Mouse (Mus musculus) intestine, embryonic 16.5 days (tissue): ENCODE measurements around the gene Cldn18. TPM values are rescaled to one million over a fixed set of nuclear protein-coding genes. Genes with fewer than 3 reads are reported as not detected.

Experiments used
- ATAC-seq: fragments of 200-750 bp; cut with Nextera tagmentation; 2 replicates; pipeline ENCODE4 v1.8.0; 2017; ENCODE audit warnings: moderate TSS enrichment, moderate library complexity
- H3K27ac ChIP-seq: fragments of 300-500 bp; sonication (generic); 2 replicates; pipeline ENCODE4 v1.5.1; 2014; ENCODE audit warnings: mild to moderate bottlenecking, low read length
- H3K27me3 ChIP-seq: fragments of 300-500 bp; sonication (generic); replicated peaks from 2 replicates; pipeline ENCODE4 v1.6.1; 2014; ENCODE audit warnings: low read length, control low read depth, mixed read lengths; ENCODE audit not compliant: control insufficient read depth, insufficient read depth
- H3K36me3 ChIP-seq: fragments of 300-500 bp; sonication (generic); 2 replicates; pipeline ENCODE4 v1.6.1; 2014; ENCODE audit warnings: low read length, control low read depth; ENCODE audit not compliant: control insufficient read depth, insufficient read depth
- H3K4me1 ChIP-seq: fragments of 300-500 bp; sonication (generic); 2 replicates; pipeline ENCODE4 v1.6.1; 2014; ENCODE audit warnings: low read length, control low read depth, mixed read lengths; ENCODE audit not compliant: control insufficient read depth, insufficient read depth
- H3K4me2 ChIP-seq: fragments of 300-500 bp; sonication (generic); 2 replicates; pipeline ENCODE4 v1.6.1; 2014; ENCODE audit warnings: low read depth, low read length, control low read depth
- H3K4me3 ChIP-seq: fragments of 300-500 bp; sonication (generic); 2 replicates; pipeline ENCODE4 v1.5.1; 2014; ENCODE audit warnings: mild to moderate bottlenecking, low read length
- H3K9ac ChIP-seq: fragments of 300-500 bp; sonication (generic); 2 replicates; pipeline ENCODE4 v1.6.1; 2014; ENCODE audit warnings: low read depth, low read length
- H3K9me3 ChIP-seq: fragments of 300-500 bp; sonication (generic); 2 replicates; pipeline ENCODE4 v1.6.1; 2016; ENCODE audit warnings: low read length, control low read depth; ENCODE audit not compliant: control insufficient read depth
- WGBS: fragments of 180-500 bp; shearing (Covaris S2); extraction: QIAGEN DNeasy Blood & Tissue Kit; methylation state at CpG from one replicate; pipeline ENCODE4 v1.1.7; 2014; 5-methylcytosine and 5-hydroxymethylcytosine counted together
- polyA plus RNA-seq: library from polyadenylated mRNA; unstranded; fragments of >200 nt; fragmentation: Nextera tagmentation; extraction: Ambion mirVana; gene quantifications from 2 replicates; pipeline ENCODE4 v1.2.1, GENCODE M21; 2015

Gene Cldn18
- polyA plus RNA-seq: 0.99 and 1.1 TPM in 2 replicates

DNA sequence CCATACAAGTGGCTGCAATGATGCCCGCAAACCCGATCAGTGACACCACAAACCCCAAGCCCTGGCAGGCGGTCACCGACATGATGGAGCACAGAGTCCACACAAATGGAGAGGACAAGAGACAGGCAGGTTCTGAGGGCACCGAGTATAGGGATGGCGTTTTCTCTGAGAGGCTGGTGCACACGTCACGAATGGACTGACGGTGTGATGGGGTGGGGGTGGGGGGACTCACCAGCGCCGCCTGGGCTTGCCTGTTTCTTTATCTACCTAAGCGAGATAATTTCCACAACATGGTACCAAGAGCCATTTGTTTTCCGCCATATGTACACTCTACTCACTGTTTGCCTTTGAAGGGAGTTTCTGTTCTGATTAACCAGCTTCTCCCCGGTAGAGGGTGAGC is at the start of gene Cldn18:
Gene Cldn18 (minus strand): TSS at position 134 of the 400 bp plus-strand sequence.
- no peak for ATAC-seq
- Histone ChIP-seq H3K9me3 (no peaks in the 10 kb centered on the region), H3K9ac (no peak within 1 kb of the TSS), H3K4me1 (no peaks in the 10 kb centered on the region), H3K27ac (no peak within 1 kb of the TSS), H3K4me3 (no peak within 1 kb of the TSS), H3K27me3 (no peaks in the 10 kb centered on the region), H3K36me3 (no peaks in the 10 kb centered on the region), H3K4me2 (no peak within 1 kb of the TSS)
- 81% methylated on average over 14 of the region's 14 CpGs for WGBS

DNA sequence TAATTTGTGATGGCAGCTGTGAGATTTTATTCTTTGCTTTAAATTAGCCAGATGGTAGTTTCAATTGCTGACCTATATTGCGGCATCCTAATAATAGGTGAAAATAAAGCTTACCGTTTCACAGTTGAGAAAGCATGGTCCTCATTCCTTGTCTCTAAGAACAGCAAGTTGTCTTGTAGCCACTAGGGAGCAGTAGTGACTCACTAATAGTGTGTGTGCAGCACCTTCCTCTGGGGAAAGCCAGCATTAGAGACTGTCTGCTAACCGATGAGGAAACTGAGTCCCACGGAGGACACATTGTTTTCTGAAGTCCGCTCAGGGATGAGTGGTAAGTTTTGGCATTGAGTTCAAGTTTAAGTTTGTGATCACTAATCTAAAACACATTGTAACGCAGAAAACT is 46.5 kb upstream of the Cldn18 start:
- Histone ChIP-seq H3K4me1 (no peaks in the 10 kb centered on the region), H3K4me3 (no peak overlapping the region), H3K36me3 (no peaks in the 10 kb centered on the region), H3K9me3 (no peaks in the 10 kb centered on the region), H3K4me2 (no peak overlapping the region), H3K27ac (no peak overlapping the region), H3K27me3 (no peaks in the 10 kb centered on the region), H3K9ac (no peak overlapping the region)
- no peak for ATAC-seq
- 62% methylated on average over 6 of the region's 6 CpGs for WGBS

GRCm38 (mm10) chr9:99750272-99750671 is 33.2 kb upstream of the Cldn18 start:
- WGBS: 81% methylated on average over 4 of the region's 4 CpGs
- ATAC-seq: no peak
- no peak overlapping the region for H3K4me3 ChIP-seq

DNA sequence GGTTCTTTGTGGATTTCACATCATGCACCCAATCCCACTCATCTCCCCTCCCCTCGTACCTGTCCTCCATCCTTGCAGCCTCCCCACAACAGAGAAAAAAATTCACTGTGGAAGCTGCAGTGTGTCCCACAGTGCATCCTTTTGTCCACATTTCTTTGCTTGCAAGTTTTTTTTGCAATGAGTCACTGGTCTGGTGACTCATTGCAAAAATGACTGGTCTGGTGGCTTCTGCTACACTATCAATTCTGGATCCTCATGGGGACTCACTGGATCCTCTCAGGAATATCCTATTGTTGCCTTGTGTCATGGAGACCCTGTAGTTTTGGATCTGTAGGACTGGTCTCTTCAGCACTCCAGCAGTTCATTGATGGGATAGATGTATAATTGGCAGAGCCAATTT is 31.2 kb upstream of the Cldn18 start:
- 89% methylated on average over 1 of the region's 1 CpGs for WGBS
- H3K4me1 ChIP-seq: no peaks in the 10 kb centered on the region
- ATAC-seq: no peak

More at GRCm38 (mm10) chr9:99750272-99750671, 33.2 kb upstream of the Cldn18 start:
- Histone ChIP-seq H3K4me1 (no peaks in the 10 kb centered on the region), H3K27ac (no peak overlapping the region), H3K9me3 (no peaks in the 10 kb centered on the region), H3K27me3 (no peaks in the 10 kb centered on the region), H3K36me3 (no peaks in the 10 kb centered on the region), H3K4me2 (no peak overlapping the region), H3K9ac (no peak overlapping the region)

GRCm38 (mm10) chr9:99747731-99748130 is 30.7 kb upstream of the Cldn18 start:
- H3K4me1 ChIP-seq: no peaks in the 10 kb centered on the region
- ATAC-seq: no peak
- no peak overlapping the region for H3K27ac ChIP-seq
- no peak overlapping the region for H3K4me3 ChIP-seq
- 76% methylated on average over 4 of the region's 4 CpGs for WGBS
- H3K9me3 ChIP-seq: no peaks in the 10 kb centered on the region
- H3K4me2 ChIP-seq: no peak overlapping the region
- H3K36me3 ChIP-seq: no peaks in the 10 kb centered on the region
- no peak overlapping the region for H3K9ac ChIP-seq
- H3K27me3 ChIP-seq: no peaks in the 10 kb centered on the region

More for the DNA sequence above, 31.2 kb upstream of the Cldn18 start:
- H3K9me3 ChIP-seq: no peaks in the 10 kb centered on the region
- H3K4me2 ChIP-seq: no peak overlapping the region
- H3K36me3 ChIP-seq: no peaks in the 10 kb centered on the region
- H3K27ac ChIP-seq: no peak overlapping the region
- no peaks in the 10 kb centered on the region for H3K27me3 ChIP-seq
- H3K4me3 ChIP-seq: no peak overlapping the region
- H3K9ac ChIP-seq: no peak overlapping the region

- Histone ChIP-seq H3K4me1 (no peaks in the 10 kb centered on the region), H3K36me3 (no peaks in the 10 kb centered on the region), H3K9me3 (no peaks in the 10 kb centered on the region), H3K9ac (no peak overlapping the region), H3K27ac (no peak overlapping the region), H3K4me2 (no peak overlapping the region), H3K27me3 (no peaks in the 10 kb centered on the region), H3K4me3 (no peak overlapping the region)
- ATAC-seq: no peak
- 79% methylated on average over 5 of the region's 5 CpGs for WGBS
Measured at GRCm38 (mm10) chr9:99744548-99744947, 27.5 kb upstream of the Cldn18 start.

GRCm38 (mm10) chr9:99729943-99730646 is 13.0 kb upstream of the Cldn18 start:
- no peak overlapping the region for H3K9ac ChIP-seq
- no peak overlapping the region for H3K4me2 ChIP-seq
- ATAC-seq: peak; percentile 71
- H3K27ac ChIP-seq: no peak overlapping the region
- WGBS: 40% methylated on average over 15 of the region's 15 CpGs
- no peaks in the 10 kb centered on the region for H3K4me1 ChIP-seq
- no peaks in the 10 kb centered on the region for H3K36me3 ChIP-seq
- no peak overlapping the region for H3K4me3 ChIP-seq
- no peaks in the 10 kb centered on the region for H3K27me3 ChIP-seq
- peaks cover under 1% of the 10 kb centered on the region; the same call in 1 of the 2 replicates for H3K9me3 ChIP-seq

DNA sequence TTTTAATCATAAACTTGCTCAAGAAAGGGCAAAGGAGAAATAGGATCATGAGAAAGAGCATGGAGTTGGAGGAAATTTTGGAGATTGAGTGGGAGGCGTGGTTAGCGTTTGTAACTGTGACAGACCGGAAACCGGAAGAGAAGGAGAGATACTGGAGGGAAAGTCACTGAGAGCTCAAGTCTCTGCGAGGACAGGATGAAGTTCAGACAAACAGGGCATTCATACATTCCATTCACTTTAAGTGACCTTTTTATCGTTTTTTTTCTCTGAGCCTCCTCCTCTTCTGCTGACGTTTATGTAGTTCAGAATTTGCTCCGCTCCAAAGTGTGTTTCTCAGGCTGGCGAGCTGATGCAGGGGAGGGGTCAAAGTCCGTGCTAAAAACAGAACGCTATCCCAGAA is 10.8 kb upstream of the Cldn18 start:
- Histone ChIP-seq H3K4me1 (no peaks in the 10 kb centered on the region), H3K9ac (no peak overlapping the region), H3K4me2 (no peak overlapping the region), H3K27me3 (no peaks in the 10 kb centered on the region), H3K27ac (no peak overlapping the region), H3K36me3 (no peaks in the 10 kb centered on the region), H3K4me3 (no peak overlapping the region), H3K9me3 (no peaks in the 10 kb centered on the region)
- 58% methylated on average over 11 of the region's 11 CpGs for WGBS
- ATAC-seq: no peak

GRCm38 (mm10) chr9:99725278-99725677 is 8.2 kb upstream of the Cldn18 start:
- no peaks in the 10 kb centered on the region for H3K27me3 ChIP-seq
- H3K27ac ChIP-seq: no peak overlapping the region
- no peak overlapping the region for H3K4me2 ChIP-seq
- WGBS: 50% methylated on average over 8 of the region's 8 CpGs
- no peak overlapping the region for H3K4me3 ChIP-seq
- no peak for ATAC-seq
- H3K9ac ChIP-seq: no peak overlapping the region
- H3K36me3 ChIP-seq: no peaks in the 10 kb centered on the region
- H3K4me1 ChIP-seq: no peaks in the 10 kb centered on the region
- no peaks in the 10 kb centered on the region for H3K9me3 ChIP-seq

DNA sequence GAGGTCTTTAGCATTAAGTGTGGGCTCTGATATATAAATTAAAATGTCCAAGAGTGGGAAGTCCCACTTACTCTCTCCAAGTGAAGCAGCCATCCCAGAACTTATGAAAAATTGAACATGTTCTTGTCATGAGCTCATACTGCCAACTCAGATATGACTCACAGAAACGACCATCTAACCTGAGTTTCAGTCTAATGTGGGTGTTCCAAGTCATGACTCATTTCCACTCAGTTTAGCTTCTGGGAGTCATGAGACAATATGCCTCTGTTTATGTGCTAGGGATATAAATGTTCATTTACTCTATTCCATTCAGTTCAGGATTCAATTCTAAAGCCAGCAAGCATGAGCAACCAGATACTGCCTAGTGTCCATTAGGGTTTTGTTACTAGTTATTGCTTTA is 2.9 kb upstream of the Cldn18 start:
- Histone ChIP-seq H3K36me3 (no peaks in the 10 kb centered on the region), H3K27ac (no peak overlapping the region), H3K4me2 (no peak overlapping the region), H3K4me1 (no peaks in the 10 kb centered on the region), H3K27me3 (no peaks in the 10 kb centered on the region), H3K9ac (no peak overlapping the region), H3K9me3 (no peaks in the 10 kb centered on the region), H3K4me3 (no peak overlapping the region)
- WGBS: 25% methylated on average over 1 of the region's 1 CpGs
- no peak for ATAC-seq
